ENCODE assay signal across 21 mouse cellular contexts in genomic region chr6:33727271-33727670, GRCm38 (mm10).
DNase-seq lines count a peak whose midpoint lies in the region; ATAC-seq and TF ChIP-seq lines count a peak whose summit lies in the region.
"Had no signal": no experiment of that assay in that cellular context is flagged by ENCODE, and none has a peak within 500 bp of the region (broad histone marks: within the 10 kb centered on the region; RNA-seq: fewer than 3 reads in every experiment).

No protein-coding gene starts in this region.

- peak; percentile 4 to 20 for DNase-seq in kidney, adult 8-10 months
- no peak for DNase-seq in kidney, adult 11 months
- peak; percentile 70 for DNase-seq in Patski (ENCODE audit: low read depth, low spot score)
- peak; percentile 15 for DNase-seq in liver, postnatal 0 days
- DNase-seq in gastrocnemius, postnatal 14 days, result no peak
- no peak for DNase-seq in T-cell, adult 2 months (ENCODE audit: low spot score)
- DNase-seq: adrenal gland, postnatal 36 days; cerebellum, adult 2 months; gastrocnemius, postnatal 10 days; heart, adult 2 months; heart, postnatal 36 days; lung, postnatal 14 days; right cerebral cortex, postnatal 14 days; thymus, adult 18-20 months had no signal

- POLR2A ChIA-PET in Patski (lab: Charles Lee), result no interaction called here

- peaks cover 7% of the 10 kb centered on the region; the same call in 1 of the 2 replicates for H3K4me1 ChIP-seq in kidney, embryonic 16.5 days (ENCODE audit: insufficient read depth, low read length)
- no peaks in the 10 kb centered on the region for H3K4me1 ChIP-seq in liver, postnatal 0 days (ENCODE audit: insufficient read depth)
- H3K4me1 ChIP-seq: embryonic facial prominence, embryonic 12.5 days; neural tube, embryonic 12.5 days had no signal

- CTCF ChIA-PET in Patski (lab: Charles Lee), result interaction anchor here (0.7 to 1.4 kb wide), 3 partner anchors 18 to 77 kb away, joined by 3 to 4 read pairs (median 3); no protein-coding TSS in a partner anchor

- no peak overlapping the region for H3K4me2 ChIP-seq in kidney, embryonic 16.5 days (replicated peaks; ENCODE audit: low read depth, low read length)
- no peak overlapping the region for H3K4me2 ChIP-seq in liver, postnatal 0 days (ENCODE audit: low read depth, low read length)
- H3K4me2 ChIP-seq: embryonic facial prominence, embryonic 12.5 days; midbrain, embryonic 13.5 days; neural tube, embryonic 12.5 days had no signal

- H3K9me3 ChIP-seq in kidney, embryonic 16.5 days (ENCODE audit: low read length), result no peaks in the 10 kb centered on the region
- H3K9me3 ChIP-seq in liver, postnatal 0 days (ENCODE audit: low read length), result no peaks in the 10 kb centered on the region
- H3K9me3 ChIP-seq: embryonic facial prominence, embryonic 12.5 days; limb, embryonic 10.5 days; midbrain, embryonic 13.5 days; neural tube, embryonic 12.5 days had no signal

- whole genome bisulfite sequencing in kidney, embryonic 16.5 days, result 47% methylated on average over 1 of the region's 1 CpGs
- WGBS in liver, postnatal 0 days (ENCODE audit: insufficient replicate concordance), result 61% methylated on average over 1 of the region's 1 CpGs

- H3K36me3 ChIP-seq in kidney, embryonic 16.5 days (ENCODE audit: insufficient read depth, low read length), result no peaks in the 10 kb centered on the region
- no peaks in the 10 kb centered on the region for H3K36me3 ChIP-seq in liver, postnatal 0 days (replicated peaks; ENCODE audit: insufficient read depth, low read length)
- H3K36me3 ChIP-seq: embryonic facial prominence, embryonic 12.5 days; limb, embryonic 10.5 days; midbrain, embryonic 13.5 days; neural tube, embryonic 12.5 days had no signal

- no peak for TF ChIP-seq CTCF in Patski (IDR thresholded peaks at IDR 0.05)
- TF ChIP-seq CTCF in liver, postnatal 0 days (IDR thresholded peaks at IDR 0.05; ENCODE audit: low read depth), result no peak

- H3K27ac ChIP-seq in kidney, embryonic 16.5 days (ENCODE audit: low read length), result peak overlapping the region; percentile 26
- H3K27ac ChIP-seq in liver, postnatal 0 days (ENCODE audit: low read depth), result no peak overlapping the region
- H3K27ac ChIP-seq: heart, adult 2 months; limb, embryonic 10.5 days; liver, embryonic 14.5 days; midbrain, embryonic 13.5 days; neural tube, embryonic 12.5 days had no signal

- no peak overlapping the region for H3K4me3 ChIP-seq in kidney, embryonic 16.5 days (ENCODE audit: low read length)
- no peak overlapping the region for H3K4me3 ChIP-seq in liver, postnatal 0 days (ENCODE audit: low read depth, low read length)
- H3K4me3 ChIP-seq: embryonic facial prominence, embryonic 12.5 days; heart, adult 2 months; limb, embryonic 10.5 days; midbrain, embryonic 13.5 days; neural tube, embryonic 12.5 days had no signal

- in situ Hi-C loops in Patski (cut with MboI; ENCODE audit: low pct_unique_long_range_greater_than_20kb), result no loop called here

- H3K27me3 ChIP-seq in Patski, result no peaks in the 10 kb centered on the region
- H3K27me3 ChIP-seq in kidney, embryonic 16.5 days (ENCODE audit: insufficient read depth, low read length), result no peaks in the 10 kb centered on the region
- no peaks in the 10 kb centered on the region for H3K27me3 ChIP-seq in liver, postnatal 0 days (ENCODE audit: insufficient read depth, low read length)
- H3K27me3 ChIP-seq: embryonic facial prominence, embryonic 12.5 days; midbrain, embryonic 13.5 days; neural tube, embryonic 12.5 days had no signal

- ATAC-seq in Patski, result peak; percentile 95
- ATAC-seq in kidney, embryonic 16.5 days (ENCODE audit: low FRiP score, low TSS enrichment), result peak; percentile 93
- ATAC-seq in liver, postnatal 0 days, result peak; percentile 91
- ATAC-seq: forebrain, embryonic 14.5 days; midbrain, embryonic 13.5 days had no signal

- intact Hi-C loops in gastrocnemius, postnatal 14 days (cut with DNase I; ENCODE audit: low total_unique reads), result no loop called here

- no peak for TF ChIP-seq EP300 in liver, postnatal 0 days (IDR thresholded peaks at IDR 0.05; ENCODE audit: low read depth)

- H3K9ac ChIP-seq in kidney, embryonic 16.5 days (replicated peaks; ENCODE audit: low read length), result no peak overlapping the region
- H3K9ac ChIP-seq in liver, postnatal 0 days (replicated peaks), result no peak overlapping the region
- H3K9ac ChIP-seq: embryonic facial prominence, embryonic 12.5 days; liver, embryonic 14.5 days; midbrain, embryonic 13.5 days; neural tube, embryonic 12.5 days had no signal

Comparison
In these comparisons a context has a peak if more than half of its experiments do, and no peak if none do; other contexts are left out.
1. DNase-seq: peak in kidney, adult 8-10 months (2 of 2), Patski (single experiment) and liver, postnatal 0 days (single experiment); none in kidney, adult 11 months (single experiment), gastrocnemius, postnatal 14 days (single experiment) and T-cell, adult 2 months (single experiment).
2. Peak in every context shown above with its lines, with median percentiles within 50 percentile points of each other: ATAC-seq.